Comparison of ENCODE assay signal across 9 mouse cellular contexts in the genomic region with DNA sequence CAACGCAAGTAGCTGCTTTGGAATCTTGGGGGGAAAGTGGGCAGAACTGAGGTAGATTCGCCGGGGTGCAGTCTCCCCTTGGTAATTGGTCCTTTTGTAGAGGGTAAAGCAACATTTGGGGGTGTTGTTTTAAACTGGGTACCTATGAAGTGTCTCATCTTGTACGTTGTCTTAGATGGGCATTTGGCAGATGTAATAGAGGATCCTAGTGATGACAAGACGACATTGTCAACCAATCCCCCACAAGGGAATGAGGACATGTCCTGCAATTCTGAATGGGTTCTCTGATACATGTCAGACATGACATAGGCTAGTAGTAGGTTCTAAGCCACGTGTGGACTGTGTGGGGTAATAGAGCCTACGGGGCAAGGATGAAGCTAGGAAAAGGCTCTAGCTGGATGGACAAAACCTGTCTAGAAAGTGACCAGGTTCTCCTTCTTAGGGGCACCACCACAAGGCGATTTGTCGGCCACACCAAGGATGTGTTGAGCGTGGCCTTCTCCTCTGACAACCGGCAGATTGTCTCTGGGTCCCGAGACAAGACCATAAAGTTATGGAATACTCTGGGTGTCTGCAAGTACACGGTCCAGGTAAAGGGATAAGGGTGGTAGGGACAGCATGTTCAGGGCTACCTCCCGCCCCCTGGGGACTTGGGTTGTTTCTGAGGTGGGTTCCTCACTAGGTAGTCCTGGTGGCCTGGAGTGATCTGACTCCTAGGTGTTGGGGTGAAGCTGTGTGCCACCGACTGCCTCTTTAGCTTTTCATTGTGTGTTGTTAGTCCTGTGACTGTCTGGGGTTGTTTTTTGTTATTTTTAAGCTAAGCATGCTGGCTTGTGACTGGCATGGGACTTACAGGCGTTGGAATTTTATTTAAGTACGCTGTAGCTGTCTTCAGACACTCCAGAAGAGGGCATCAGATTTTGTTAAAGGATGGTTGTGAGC. TPM values are rescaled to one million over a fixed set of nuclear protein-coding genes. Genes with fewer than 3 reads are reported as not detected.
A peak's percentile ranks its signal among the peaks of the same experiment; 100 is the strongest.
DNase-seq lines count a peak whose midpoint lies in the region; ATAC-seq and TF ChIP-seq lines count a peak whose summit lies in the region.
"Had no signal": no experiment of that assay in that cellular context is flagged by ENCODE, and none has a peak within 500 bp of the region (broad histone marks: within the 10 kb centered on the region; RNA-seq: fewer than 3 reads in every experiment).

No protein-coding gene starts in this region.

- DNase-seq in heart, adult 18-20 months, result no peak
- DNase-seq in G1E (ENCODE audit: low spot score), result no peak
- DNase-seq in heart, postnatal 0 days (ENCODE audit: low spot score), result no peak
- DNase-seq in liver, postnatal 0 days, result no peak
- DNase-seq in frontal cortex, postnatal 10 days (ENCODE audit: low spot score in 2 of 2), result no peak
- no peak for DNase-seq in kidney, postnatal 25 days
- DNase-seq: thymus, postnatal 4 days had no signal

- no peak for ATAC-seq in heart, embryonic 11.5 days (replicated peaks; ENCODE audit: insufficient number of reproducible peaks, low FRiP score, low TSS enrichment)
- ATAC-seq in G1E (ENCODE audit: extremely low read depth, insufficient number of reproducible peaks, low FRiP score, poor library complexity, severe bottlenecking), result no peak
- ATAC-seq in heart, postnatal 0 days (ENCODE audit: insufficient read depth, low read depth), result no peak
- ATAC-seq in liver, postnatal 0 days, result no peak
- ATAC-seq in erythroid progenitor cell, adult 5-6 weeks (replicated peaks; ENCODE audit: low FRiP score, poor library complexity, severe bottlenecking), result no peak

- peak overlapping the region; percentile 92 for H3K9ac ChIP-seq in heart, embryonic 11.5 days (ENCODE audit: low read depth, low read length)
- peak overlapping the region; percentile 81 for H3K9ac ChIP-seq in heart, postnatal 0 days (replicated peaks; ENCODE audit: low read depth, low read length)
- peak overlapping the region; percentile 68 for H3K9ac ChIP-seq in liver, postnatal 0 days (replicated peaks)

- no peak for TF ChIP-seq CTCF in G1E (IDR thresholded peaks at IDR 0.05; ENCODE audit: low read depth, low read length)
- TF ChIP-seq CTCF in heart, postnatal 0 days (IDR thresholded peaks at IDR 0.05; ENCODE audit: low read depth), result no peak
- TF ChIP-seq CTCF in liver, postnatal 0 days (IDR thresholded peaks at IDR 0.05; ENCODE audit: low read depth), result no peak

- peaks cover 21% of the 10 kb centered on the region for H3K4me1 ChIP-seq in heart, embryonic 11.5 days (ENCODE audit: control insufficient read depth, insufficient read depth, low read length)
- peaks cover 57% of the 10 kb centered on the region for H3K4me1 ChIP-seq in G1E (ENCODE audit: insufficient read depth, low read depth, low read length)
- H3K4me1 ChIP-seq in heart, postnatal 0 days (ENCODE audit: control insufficient read depth, insufficient read depth), result peaks cover 18% of the 10 kb centered on the region
- peaks cover 33% of the 10 kb centered on the region for H3K4me1 ChIP-seq in liver, postnatal 0 days (ENCODE audit: insufficient read depth)

- H3K4me2 ChIP-seq in heart, embryonic 11.5 days, result peak overlapping the region; percentile 88
- peak overlapping the region; percentile 83 for H3K4me2 ChIP-seq in heart, postnatal 0 days (ENCODE audit: low read depth, low read length)
- H3K4me2 ChIP-seq in liver, postnatal 0 days (ENCODE audit: low read depth, low read length), result peak overlapping the region; percentile 85

- H3K9me3 ChIP-seq in heart, embryonic 11.5 days (replicated peaks; ENCODE audit: control insufficient read depth, low read length), result no peaks in the 10 kb centered on the region
- no peaks in the 10 kb centered on the region for H3K9me3 ChIP-seq in G1E (replicated peaks)
- no peaks in the 10 kb centered on the region for H3K9me3 ChIP-seq in heart, postnatal 0 days (replicated peaks; ENCODE audit: control insufficient read depth, low read length)
- H3K9me3 ChIP-seq in liver, postnatal 0 days (ENCODE audit: low read length), result no peaks in the 10 kb centered on the region

- no peaks in the 10 kb centered on the region for H3K27me3 ChIP-seq in heart, embryonic 11.5 days (ENCODE audit: control insufficient read depth, insufficient read depth, low read length)
- no peaks in the 10 kb centered on the region for H3K27me3 ChIP-seq in G1E (ENCODE audit: insufficient read depth, low read length)
- no peaks in the 10 kb centered on the region for H3K27me3 ChIP-seq in heart, postnatal 0 days (ENCODE audit: control insufficient read depth, insufficient read depth, low read length)
- no peaks in the 10 kb centered on the region for H3K27me3 ChIP-seq in liver, postnatal 0 days (ENCODE audit: insufficient read depth, low read length)

- H3K27ac ChIP-seq in heart, embryonic 11.5 days (ENCODE audit: low read depth, low read length), result no peak overlapping the region
- no peak overlapping the region for H3K27ac ChIP-seq in heart, postnatal 0 days (ENCODE audit: low read depth)
- H3K27ac ChIP-seq in liver, postnatal 0 days (ENCODE audit: low read depth), result no peak overlapping the region

- no peak for TF ChIP-seq EP300 in heart, postnatal 0 days (IDR thresholded peaks at IDR 0.05; ENCODE audit: low read depth)
- no peak for TF ChIP-seq EP300 in liver, postnatal 0 days (IDR thresholded peaks at IDR 0.05; ENCODE audit: low read depth)

- peaks cover 49% of the 10 kb centered on the region for H3K36me3 ChIP-seq in heart, embryonic 11.5 days (ENCODE audit: control insufficient read depth, insufficient read depth, low read length)
- peaks cover 67% of the 10 kb centered on the region for H3K36me3 ChIP-seq in G1E (replicated peaks)
- peaks cover 55% of the 10 kb centered on the region for H3K36me3 ChIP-seq in heart, postnatal 0 days (replicated peaks; ENCODE audit: control insufficient read depth, insufficient read depth, low read length)
- peaks cover 57% of the 10 kb centered on the region for H3K36me3 ChIP-seq in liver, postnatal 0 days (replicated peaks; ENCODE audit: insufficient read depth, low read length)

- peak overlapping the region; percentile 72 for H3K4me3 ChIP-seq in heart, embryonic 11.5 days (ENCODE audit: low read depth, low read length)
- H3K4me3 ChIP-seq in G1E (ENCODE audit: low read depth, low read length), result peak overlapping the region; percentile 87
- H3K4me3 ChIP-seq in heart, postnatal 0 days (ENCODE audit: low read depth, low read length), result peak overlapping the region; percentile 66
- H3K4me3 ChIP-seq in liver, postnatal 0 days (ENCODE audit: low read depth, low read length), result peak overlapping the region; percentile 74

- WGBS in heart, embryonic 11.5 days (ENCODE audit: insufficient replicate concordance), result 69% methylated on average over 17 of the region's 17 CpGs
- 53% methylated on average over 17 of the region's 17 CpGs for WGBS in heart, postnatal 0 days
- 59% methylated on average over 17 of the region's 17 CpGs for WGBS in liver, postnatal 0 days (ENCODE audit: insufficient replicate concordance)

RNA-seq across cellular contexts. Expression of a gene that starts 2.0 kb away (rescaled TPM):
- 538 and 603 TPM in 2 replicates for polyA plus RNA-seq in heart, embryonic 11.5 days (2014; fragmentation: Nextera tagmentation; extraction: Ambion mirVana)
- total RNA-seq in heart, adult 18-20 months (2021), result 100 to 1,000 TPM; 394 to 434 TPM
- 2,186 and 2,188 TPM in 2 replicates for total RNA-seq in G1E (2014; fragmentation: Nextera tagmentation)
- total RNA-seq in G1E (2017), result 1,964 and 2,298 TPM in 2 replicates
- polyA plus RNA-seq in G1E (2012), result 2,955 and 7,700 TPM in 2 replicates
- total RNA-seq in heart, postnatal 0 days (2014; rRNA removed; ENCODE audit: low replicate concordance), result 1,323 and 1,324 TPM in 2 replicates
- 292 and 307 TPM in 2 replicates for polyA plus RNA-seq in heart, postnatal 0 days (2015; fragmentation: Nextera tagmentation; extraction: Ambion mirVana)
- polyA plus RNA-seq in liver, postnatal 0 days (2015; fragmentation: Nextera tagmentation; extraction: Ambion mirVana), result 397 and 398 TPM in 2 replicates
- 648 and 827 TPM in 2 replicates for total RNA-seq in erythroid progenitor cell, adult 5-6 weeks (2015; ENCODE audit: low replicate concordance)
- total RNA-seq in erythroid progenitor cell, adult 5-6 weeks (2017; ENCODE audit: low replicate concordance), result 220 and 369 TPM in 2 replicates

RNA-seq across cellular contexts. Expression of a gene that starts 15.1 kb away (rescaled TPM):
- polyA plus RNA-seq in heart, embryonic 11.5 days (2014; fragmentation: Nextera tagmentation; extraction: Ambion mirVana), result 3.3 and 3.7 TPM in 2 replicates
- total RNA-seq in heart, adult 18-20 months (2021), result 10 to 100 TPM; 18.9 to 20.0 TPM
- total RNA-seq in G1E (2014; fragmentation: Nextera tagmentation), result 13.8 and 20.2 TPM in 2 replicates
- 55.5 and 56.5 TPM in 2 replicates for total RNA-seq in G1E (2017)
- 50.4 and 56.6 TPM in 2 replicates for polyA plus RNA-seq in G1E (2012)
- 22.7 and 39.6 TPM in 2 replicates for total RNA-seq in heart, postnatal 0 days (2014; rRNA removed; ENCODE audit: low replicate concordance)
- polyA plus RNA-seq in heart, postnatal 0 days (2015; fragmentation: Nextera tagmentation; extraction: Ambion mirVana), result 2.7 and 2.9 TPM in 2 replicates
- polyA plus RNA-seq in liver, postnatal 0 days (2015; fragmentation: Nextera tagmentation; extraction: Ambion mirVana), result 2.2 and 2.3 TPM in 2 replicates
- 8.8 and 10.1 TPM in 2 replicates for total RNA-seq in erythroid progenitor cell, adult 5-6 weeks (2015; ENCODE audit: low replicate concordance)
- 17.5 and 41.5 TPM in 2 replicates for total RNA-seq in erythroid progenitor cell, adult 5-6 weeks (2017; ENCODE audit: low replicate concordance)

RNA-seq across cellular contexts. Expression of a gene that starts 23.8 kb away (rescaled TPM):
- polyA plus RNA-seq in heart, embryonic 11.5 days (2014; fragmentation: Nextera tagmentation; extraction: Ambion mirVana), result 0.43 and 0.70 TPM in 2 replicates
- total RNA-seq in heart, adult 18-20 months (2021), result 10 to 100 TPM; 13.2 to 13.7 TPM
- total RNA-seq in G1E (2014; fragmentation: Nextera tagmentation), result 1.2 and 4.0 TPM in 2 replicates
- total RNA-seq in G1E (2017), result 2.3 and 3.0 TPM in 2 replicates
- polyA plus RNA-seq in G1E (2012), result 0.59 and 0.67 TPM in 2 replicates
- 1.1 and 5.3 TPM in 2 replicates for total RNA-seq in heart, postnatal 0 days (2014; rRNA removed; ENCODE audit: low replicate concordance)
- polyA plus RNA-seq in heart, postnatal 0 days (2015; fragmentation: Nextera tagmentation; extraction: Ambion mirVana), result 1.3 and 1.9 TPM in 2 replicates
- 0.48 and 0.52 TPM in 2 replicates for polyA plus RNA-seq in liver, postnatal 0 days (2015; fragmentation: Nextera tagmentation; extraction: Ambion mirVana)
- total RNA-seq in erythroid progenitor cell, adult 5-6 weeks (2015; ENCODE audit: low replicate concordance), result 0.42 TPM in 1 of 2 replicates, not detected in the other
- 1.0 TPM in 1 of 2 replicates, not detected in the other for total RNA-seq in erythroid progenitor cell, adult 5-6 weeks (2017; ENCODE audit: low replicate concordance)

RNA-seq across cellular contexts. Expression of a gene that starts 24.4 kb away (rescaled TPM):
- 2.9 and 4.0 TPM in 2 replicates for polyA plus RNA-seq in heart, embryonic 11.5 days (2014; fragmentation: Nextera tagmentation; extraction: Ambion mirVana)
- total RNA-seq in heart, adult 18-20 months (2021), result 1 to 10 TPM; 2.4 to 2.8 TPM
- total RNA-seq in G1E (2014; fragmentation: Nextera tagmentation) (22.1 and 22.5 TPM in 2 replicates), G1E (2017) (15.3 and 16.3 TPM in 2 replicates)
- polyA plus RNA-seq in G1E (2012), result 47.2 and 49.5 TPM in 2 replicates
- 1.8 and 27.8 TPM in 2 replicates for total RNA-seq in heart, postnatal 0 days (2014; rRNA removed; ENCODE audit: low replicate concordance)
- polyA plus RNA-seq in heart, postnatal 0 days (2015; fragmentation: Nextera tagmentation; extraction: Ambion mirVana), result 1.8 and 2.7 TPM in 2 replicates
- polyA plus RNA-seq in liver, postnatal 0 days (2015; fragmentation: Nextera tagmentation; extraction: Ambion mirVana), result 4.9 and 5.0 TPM in 2 replicates
- total RNA-seq in erythroid progenitor cell, adult 5-6 weeks (2015; ENCODE audit: low replicate concordance), result 2.9 TPM in 1 of 2 replicates, not detected in the other
- 9.6 TPM in 1 of 2 replicates, not detected in the other for total RNA-seq in erythroid progenitor cell, adult 5-6 weeks (2017; ENCODE audit: low replicate concordance)
